Mouse (Mus musculus) lung, postnatal 36 days (tissue): ENCODE data around the gene Jade3.

ENCODE experiments used
- DNase-seq: peaks from one replicate; pipeline ENCODE4 v3.0.0; 2022; ENCODE audit warnings: mixed read lengths

The Jade3 gene

DNA sequence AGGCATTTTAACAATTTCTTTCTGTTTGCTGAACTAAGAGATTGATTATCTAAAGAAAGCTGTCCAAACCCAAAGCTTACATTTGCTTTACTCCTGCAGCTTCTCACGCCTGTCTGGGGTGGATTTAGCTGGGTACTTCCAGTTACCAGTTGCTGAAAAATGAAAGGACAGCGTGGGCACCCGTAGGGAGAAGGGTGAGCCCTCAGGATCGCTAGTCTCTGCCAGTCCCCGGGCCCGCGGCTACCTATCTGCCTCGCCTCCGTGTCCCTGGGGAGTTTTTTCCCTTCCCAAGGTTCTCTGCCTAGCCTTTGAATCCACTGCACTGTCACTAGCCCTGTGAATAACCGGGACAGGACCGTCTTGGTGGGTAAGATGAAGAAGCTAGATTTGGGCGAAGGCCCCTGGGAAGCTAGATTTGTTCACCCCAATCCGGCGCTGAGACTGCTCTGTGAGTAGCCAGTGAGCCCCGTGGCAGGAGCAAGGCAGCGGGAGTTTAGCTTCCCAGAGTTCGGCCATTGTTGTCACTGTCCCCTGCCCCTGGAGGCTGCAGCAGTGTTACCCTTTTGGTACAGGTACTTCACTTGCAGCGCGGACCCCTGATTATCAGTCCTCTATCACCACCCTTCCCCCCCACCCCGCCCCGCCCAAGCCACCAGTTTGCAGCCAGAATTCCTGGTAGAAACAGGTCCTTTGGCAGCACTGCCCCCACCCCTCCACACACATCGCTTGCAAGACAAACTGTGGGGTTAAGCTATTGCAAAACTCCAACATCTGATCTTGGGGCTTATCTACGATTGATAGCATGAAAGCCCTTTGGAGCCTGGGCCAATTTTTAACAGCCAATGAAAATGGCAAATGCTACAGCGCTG is 122.8 kb downstream of the Jade3 start:
- peak; percentile 38 for DNase-seq

DNA sequence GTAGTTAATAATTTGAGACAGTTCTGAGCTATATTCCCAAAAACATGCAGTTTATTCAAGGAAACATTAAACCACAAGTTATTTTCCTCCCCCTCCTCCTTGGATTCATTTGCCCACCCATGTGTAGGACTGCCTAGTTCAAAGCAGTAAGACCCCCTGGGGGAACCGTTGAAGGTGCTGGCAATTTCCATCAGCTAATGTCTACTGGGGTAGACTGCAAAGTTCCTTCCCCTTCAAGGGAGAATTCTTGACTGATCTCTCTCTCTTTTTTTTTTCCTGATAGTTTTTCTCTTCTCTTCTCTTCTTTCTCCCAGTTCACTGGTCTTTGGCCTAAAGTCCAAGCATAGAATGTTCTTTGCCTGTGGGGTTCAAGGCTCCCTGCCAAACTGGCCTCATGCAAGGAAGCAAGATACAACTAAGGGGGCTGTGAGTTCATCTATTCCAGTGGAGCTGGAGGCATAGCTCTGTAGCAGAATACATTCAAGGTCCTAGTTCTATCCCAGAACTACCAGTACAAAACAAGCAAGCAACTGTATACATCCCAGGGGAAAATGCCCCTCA is 123.5 kb downstream of the Jade3 start:
- DNase-seq: no peak

DNA sequence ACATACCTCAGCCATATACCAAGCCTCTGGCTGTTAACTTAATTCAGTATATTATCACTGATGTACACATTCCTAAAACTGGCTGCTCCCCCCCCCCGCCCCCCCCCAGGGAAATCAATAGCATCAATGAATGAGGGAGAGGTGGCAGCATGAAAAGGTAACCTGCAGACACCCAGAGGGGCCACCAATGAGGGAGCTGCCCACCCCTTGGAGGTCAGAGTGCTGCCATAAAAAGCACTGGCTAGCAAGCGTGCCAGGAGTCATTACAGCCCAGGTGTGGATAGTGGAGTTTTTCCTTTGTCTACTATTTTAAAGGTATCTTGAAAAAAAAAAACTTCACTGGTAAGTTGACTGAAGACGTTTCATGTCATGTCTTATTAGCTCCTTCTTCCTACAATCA is 124.0 kb downstream of the Jade3 start, which contains the start of gene Rgn:
TSS of gene Rgn (plus strand) at position 256 of the 400 bp plus-strand sequence.
- no peak for DNase-seq

DNA sequence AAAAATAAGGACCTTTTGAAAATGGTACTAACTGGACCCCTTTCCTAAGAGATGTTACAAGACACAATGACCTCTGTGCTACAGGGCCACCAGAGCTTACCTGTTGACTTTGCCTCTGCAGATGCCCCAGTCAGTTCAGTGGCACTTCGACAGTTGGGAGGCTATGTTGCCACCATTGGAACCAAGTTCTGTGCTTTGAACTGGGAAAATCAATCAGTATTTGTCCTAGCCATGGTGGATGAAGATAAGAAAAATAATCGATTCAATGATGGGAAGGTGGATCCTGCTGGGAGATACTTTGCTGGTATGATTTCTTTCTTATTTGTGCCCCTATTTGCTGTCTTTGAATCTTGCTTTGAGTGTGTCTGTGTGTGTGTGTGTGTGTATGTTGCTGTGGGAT is 126.7 kb downstream of the Jade3 start:
- DNase-seq: no peak

DNA sequence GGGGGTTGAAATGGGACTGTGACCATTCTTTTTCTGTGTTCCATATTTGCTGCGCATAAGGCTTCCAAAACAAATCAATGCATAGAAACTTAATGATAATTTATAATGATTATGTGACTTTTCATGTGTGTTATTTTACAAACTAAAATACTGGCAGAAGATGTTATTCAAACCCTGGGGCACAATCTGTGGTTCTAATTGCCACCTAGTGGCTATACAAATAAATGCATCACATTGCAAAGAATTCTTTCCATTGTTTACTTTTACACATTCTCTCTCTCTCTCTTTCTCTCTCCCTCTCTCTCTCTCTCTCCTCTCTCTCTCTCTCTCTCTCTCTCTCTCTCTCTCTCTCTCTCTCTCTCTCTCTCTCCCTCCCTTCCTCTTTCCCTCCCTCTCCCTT is 136.4 kb downstream of the Jade3 start:
- no peak for DNase-seq

DNA sequence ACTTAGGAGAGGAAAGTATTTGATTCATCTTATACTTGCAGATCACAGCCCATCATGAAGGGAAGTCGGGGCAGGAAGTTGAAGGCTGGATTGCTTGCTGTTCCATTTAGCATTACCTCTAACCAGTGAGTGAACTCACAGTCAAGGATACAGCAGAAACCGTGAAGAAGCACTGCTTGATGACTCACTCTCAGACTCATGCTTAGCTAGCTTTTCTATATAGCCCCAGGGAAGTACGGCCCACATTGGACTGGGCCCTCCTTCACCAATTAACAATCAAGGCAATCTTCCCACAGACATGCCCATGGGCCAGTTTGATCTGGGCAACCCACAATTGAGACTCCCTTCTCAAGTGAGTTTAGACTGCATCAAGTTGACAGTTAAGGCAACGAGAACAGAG is 138.5 kb downstream of the Jade3 start:
- DNase-seq: no peak
